Mouse (Mus musculus) cerebellum, postnatal 4 days (tissue): ENCODE results near the gene Atxn1.

Experiments
- DNase-seq, 2 experiments: peaks; one replicate each; pipeline ENCODE4 v3.0.0; 2022; ENCODE audit warnings: low spot score in 2 of 2, mixed read lengths in 1 of 2

Atxn1 gene

GRCm38 (mm10) chr13:45734531-45734930 lies 230.3 kb downstream of the Atxn1 start:
- DNase-seq = no peak

GRCm38 (mm10) chr13:45732590-45732989 lies 232.2 kb downstream of the Atxn1 start:
- DNase-seq = no peak

- no peak for DNase-seq
Observed at GRCm38 (mm10) chr13:45726917-45727316, 237.9 kb downstream of the Atxn1 start.

- no peak for DNase-seq
Observed at GRCm38 (mm10) chr13:45726181-45726580, 238.6 kb downstream of the Atxn1 start.

GRCm38 (mm10) chr13:45724507-45725259 lies 240.1 kb downstream of the Atxn1 start:
- no peak for DNase-seq

GRCm38 (mm10) chr13:45722885-45723284 lies 241.9 kb downstream of the Atxn1 start:
- no peak for DNase-seq

- DNase-seq = no peak
Observed at GRCm38 (mm10) chr13:45721621-45722020, 243.2 kb downstream of the Atxn1 start.

GRCm38 (mm10) chr13:45718850-45719249 lies 246.0 kb downstream of the Atxn1 start:
- no peak for DNase-seq

GRCm38 (mm10) chr13:45715583-45716180 lies 249.1 kb downstream of the Atxn1 start:
- DNase-seq = no peak

- DNase-seq = no peak
Observed at GRCm38 (mm10) chr13:45710041-45710440, 254.8 kb downstream of the Atxn1 start.

- DNase-seq = no peak
Observed at GRCm38 (mm10) chr13:45709402-45709801, 255.4 kb downstream of the Atxn1 start.

GRCm38 (mm10) chr13:45701296-45701790 lies 263.5 kb downstream of the Atxn1 start:
- DNase-seq = no peak

- DNase-seq = no peak
Observed at GRCm38 (mm10) chr13:45698982-45699381, 265.8 kb downstream of the Atxn1 start.

GRCm38 (mm10) chr13:45696009-45696408 lies 268.8 kb downstream of the Atxn1 start:
- no peak for DNase-seq

- DNase-seq = no peak
Observed at GRCm38 (mm10) chr13:45694921-45695437, 269.8 kb downstream of the Atxn1 start.

- DNase-seq = no peak
Observed at GRCm38 (mm10) chr13:45693953-45694352, 270.9 kb downstream of the Atxn1 start.

GRCm38 (mm10) chr13:45693534-45693933 lies 271.3 kb downstream of the Atxn1 start:
- no peak for DNase-seq

- no peak for DNase-seq
Observed at GRCm38 (mm10) chr13:45693126-45693525, 271.7 kb downstream of the Atxn1 start.

- no peak for DNase-seq
Observed at GRCm38 (mm10) chr13:45692440-45692839, 272.4 kb downstream of the Atxn1 start.

GRCm38 (mm10) chr13:45690426-45690825 lies 274.4 kb downstream of the Atxn1 start:
- DNase-seq = no peak

- no peak for DNase-seq
Observed at GRCm38 (mm10) chr13:45688864-45689263, 275.9 kb downstream of the Atxn1 start.

GRCm38 (mm10) chr13:45687581-45687980 lies 277.2 kb downstream of the Atxn1 start:
- DNase-seq = no peak

- no peak for DNase-seq
Observed at GRCm38 (mm10) chr13:45686309-45686582, 278.6 kb downstream of the Atxn1 start.
